Mouse (Mus musculus) lung, adult 2 months (tissue): Measurements from ENCODE around the gene Sppl2b. TPM values are rescaled to one million over a fixed set of nuclear protein-coding genes. Genes with fewer than 3 reads are reported as not detected.

ENCODE experiments used
- DNase-seq: peaks from one replicate; pipeline ENCODE4 v3.0.0; 2022
- H3K4me1 ChIP-seq: fragments of 200-500 bp; 2 replicates; pipeline ENCODE4 v1.6.1; 2011; ENCODE audit warnings: low read length; ENCODE audit not compliant: control insufficient read depth, insufficient read depth
- H3K4me3 ChIP-seq: fragments of 200-500 bp; replicated peaks from 2 replicates; pipeline ENCODE3; 2011; ENCODE audit warnings: low read depth, mild to moderate bottlenecking, control low read depth, low read length; ENCODE audit errors: extremely low read depth
- CTCF ChIP-seq: fragments of 200-500 bp; IDR thresholded peaks from 2 replicates; pipeline ENCODE4 v1.5.1; 2011; ENCODE audit warnings: mild to moderate bottlenecking, low read length, control low read depth; ENCODE audit not compliant: insufficient read depth
- POLR2A ChIP-seq: fragments of 200-500 bp; IDR thresholded peaks from 2 replicates; pipeline ENCODE4 v1.6.1; 2011; ENCODE audit warnings: low read depth, mild to moderate bottlenecking, control low read depth, low read length, borderline replicate concordance; ENCODE audit errors: extremely low read depth
- WGBS: fragments of 180-500 bp; shearing (Covaris S2); methylation state at CpG from one replicate; pipeline ENCODE4 v1.1.7; 2018; 5-methylcytosine and 5-hydroxymethylcytosine counted together
- polyA plus RNA-seq: library from polyadenylated mRNA; depleted of rRNA; stranded (reverse); fragments of >200 nt; gene quantifications from 2 replicates; pipeline ENCODE4 v1.2.3, GENCODE M21; 2012

The Sppl2b gene
- polyA plus RNA-seq, 1 experiment, result 93.9 TPM

DNA sequence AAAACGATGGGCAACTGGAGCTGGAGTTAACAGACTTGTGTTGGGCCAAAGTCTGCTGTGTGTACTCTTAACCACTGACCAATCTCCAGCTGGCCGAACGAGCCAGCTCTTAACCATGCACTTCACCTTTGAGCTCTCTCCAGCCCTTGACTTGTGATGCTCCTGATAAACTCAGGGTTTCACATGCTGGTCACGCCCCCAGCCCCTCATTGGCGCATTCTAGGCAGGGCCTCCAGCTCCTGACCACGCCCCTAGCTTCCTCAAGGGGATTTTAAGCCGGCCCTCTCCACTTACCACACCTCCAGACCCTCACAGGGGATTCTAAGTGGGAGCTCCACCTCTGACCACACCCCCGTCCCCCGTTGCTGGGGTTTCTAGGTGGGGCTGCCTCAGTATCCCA lies 23.9 kb upstream of the Sppl2b start:
- TF ChIP-seq POLR2A (no peak), CTCF (no peak)
- H3K4me3 ChIP-seq, result no peak overlapping the region
- peak; percentile 59 for DNase-seq
- WGBS, result 9% methylated on average over 9 of the region's 9 CpGs
- H3K4me1 ChIP-seq, result no peaks in the 10 kb centered on the region; the same call in 1 of the 2 replicates

DNA sequence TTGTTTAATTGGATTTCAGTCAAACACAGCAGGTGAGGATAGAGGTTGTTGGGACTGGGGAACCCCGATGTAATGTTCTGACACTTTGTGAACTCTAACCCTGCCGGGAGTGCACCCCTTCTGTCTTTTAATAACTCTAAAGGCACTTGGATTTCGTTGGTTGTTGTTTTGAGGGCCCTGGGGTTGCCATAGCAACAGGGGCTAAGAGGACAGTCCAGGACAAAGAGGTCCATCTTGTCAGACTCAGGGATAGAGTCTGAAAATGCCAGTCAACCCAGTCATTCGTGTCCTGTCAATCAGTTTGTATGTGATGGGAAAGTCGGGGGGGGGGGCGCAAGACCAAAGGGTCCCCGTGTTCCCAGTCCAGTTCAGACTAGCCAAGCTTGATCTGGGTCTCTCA lies 22.3 kb upstream of the Sppl2b start:
- 68% methylated on average over 7 of the region's 7 CpGs for WGBS
- no peak overlapping the region for H3K4me3 ChIP-seq
- H3K4me1 ChIP-seq, result no peaks in the 10 kb centered on the region; the same call in 1 of the 2 replicates
- TF ChIP-seq CTCF, result no peak
- TF ChIP-seq POLR2A, result no peak
- DNase-seq, result no peak

DNA sequence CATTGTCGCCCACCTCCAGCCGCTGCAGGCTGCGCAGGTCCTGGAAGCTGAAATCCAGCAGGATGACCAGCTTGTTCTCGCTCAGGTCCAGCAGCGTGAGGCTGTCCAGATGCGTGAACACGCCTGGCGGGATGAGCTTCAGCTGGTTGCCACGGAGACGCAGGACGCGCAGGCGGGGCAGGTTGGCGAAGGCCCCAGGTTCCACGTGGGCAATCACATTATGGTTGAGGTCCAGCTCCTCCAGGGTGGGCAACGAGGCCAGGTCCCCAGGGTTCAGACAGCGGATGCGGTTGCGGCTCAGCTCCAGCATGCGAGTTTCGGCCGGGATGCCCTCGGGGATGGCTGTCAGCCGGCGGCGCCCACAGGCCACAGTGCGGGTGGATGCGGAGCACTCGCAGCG lies 19.5 kb upstream of the Sppl2b start:
- no peak for TF ChIP-seq POLR2A
- no peak for TF ChIP-seq CTCF
- 57% methylated on average over 30 of the region's 30 CpGs for WGBS
- DNase-seq, result no peak
- Histone ChIP-seq H3K4me3 (no peak overlapping the region), H3K4me1 (no peaks in the 10 kb centered on the region; the same call in 1 of the 2 replicates)

DNA sequence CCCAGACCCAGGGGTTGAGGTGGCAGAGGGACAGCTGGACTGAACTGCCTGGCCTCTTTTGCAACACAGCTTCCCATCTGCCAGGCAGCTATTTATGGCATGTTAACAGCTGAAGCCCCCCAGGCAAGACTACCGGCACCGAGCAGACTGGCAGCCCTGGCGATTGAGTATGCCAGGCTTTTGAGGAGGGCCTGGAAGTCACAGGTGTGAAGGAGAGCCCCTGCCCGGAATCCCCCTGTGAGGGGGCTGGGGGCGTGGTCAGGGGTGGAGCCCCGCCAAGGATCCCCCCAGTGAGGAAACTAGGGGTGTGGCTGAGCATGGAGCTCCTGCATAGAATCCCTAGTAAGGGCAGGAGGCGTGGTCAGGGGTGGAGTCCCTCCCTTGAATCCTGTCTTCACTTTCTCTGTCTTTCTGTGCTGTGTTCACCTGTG lies 18.1 kb upstream of the Sppl2b start:
- no peak for DNase-seq
- 39% methylated on average over 7 of the region's 7 CpGs for WGBS
- TF ChIP-seq POLR2A, result no peak
- no peak for TF ChIP-seq CTCF
- Histone ChIP-seq H3K4me1 (no peaks in the 10 kb centered on the region), H3K4me3 (no peak overlapping the region)

DNA sequence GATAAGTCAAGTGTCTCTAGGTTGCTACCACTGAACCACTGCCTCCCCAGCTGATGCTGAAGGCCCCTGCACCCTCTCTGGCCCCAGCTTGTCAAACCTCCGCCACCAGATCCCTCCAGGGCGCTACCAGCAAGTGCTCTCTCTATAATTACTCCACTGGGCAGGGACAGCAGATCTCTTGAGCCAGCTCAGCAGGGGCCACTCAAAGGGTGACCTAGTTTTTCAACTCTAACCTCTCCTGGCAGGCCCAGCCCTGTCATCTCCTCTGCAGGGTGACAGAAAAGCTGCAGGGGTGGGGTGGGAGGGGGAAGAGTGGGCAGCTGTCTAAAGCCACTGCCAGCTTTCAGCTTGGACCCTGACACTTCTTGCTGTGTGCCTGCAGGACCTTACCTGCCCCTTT lies 17.2 kb upstream of the Sppl2b start:
- TF ChIP-seq CTCF, result no peak
- TF ChIP-seq POLR2A, result no peak
- no peak for DNase-seq
- Histone ChIP-seq H3K4me1 (no peaks in the 10 kb centered on the region), H3K4me3 (no peak overlapping the region)
- 16% methylated on average over 2 of the region's 2 CpGs for WGBS

DNA sequence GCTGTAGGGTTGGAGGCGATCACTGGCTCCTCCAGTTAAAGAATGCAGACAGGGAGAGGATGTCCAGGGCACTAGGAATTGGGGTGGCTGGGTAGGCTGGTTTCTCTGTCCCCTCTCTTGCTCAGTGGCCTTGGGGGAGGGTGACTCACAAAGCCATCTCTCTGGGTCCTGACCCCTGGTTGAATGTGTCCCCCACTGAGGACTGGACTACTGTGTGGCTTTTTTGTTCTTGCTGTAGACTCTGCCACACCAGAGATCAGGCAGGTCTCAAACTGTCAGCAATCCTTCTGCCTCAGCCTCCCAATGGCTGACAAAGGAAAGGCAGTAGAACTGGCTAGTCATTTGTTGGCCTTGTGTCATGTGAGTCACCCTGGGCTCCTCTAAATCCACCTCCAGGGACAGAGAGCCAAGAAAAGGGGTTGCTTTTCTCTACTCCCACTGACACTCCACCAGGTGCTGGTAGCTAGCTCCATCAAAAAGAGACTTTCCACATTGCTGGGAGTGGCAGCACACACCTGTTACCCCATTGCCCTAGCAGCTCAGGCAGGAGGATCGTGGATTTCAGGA lies 16.6 kb upstream of the Sppl2b start:
- Histone ChIP-seq H3K4me3 (no peak overlapping the region), H3K4me1 (no peaks in the 10 kb centered on the region)
- 48% methylated on average over 2 of the region's 2 CpGs for WGBS
- TF ChIP-seq POLR2A (no peak), CTCF (no peak)
- no peak for DNase-seq

DNA sequence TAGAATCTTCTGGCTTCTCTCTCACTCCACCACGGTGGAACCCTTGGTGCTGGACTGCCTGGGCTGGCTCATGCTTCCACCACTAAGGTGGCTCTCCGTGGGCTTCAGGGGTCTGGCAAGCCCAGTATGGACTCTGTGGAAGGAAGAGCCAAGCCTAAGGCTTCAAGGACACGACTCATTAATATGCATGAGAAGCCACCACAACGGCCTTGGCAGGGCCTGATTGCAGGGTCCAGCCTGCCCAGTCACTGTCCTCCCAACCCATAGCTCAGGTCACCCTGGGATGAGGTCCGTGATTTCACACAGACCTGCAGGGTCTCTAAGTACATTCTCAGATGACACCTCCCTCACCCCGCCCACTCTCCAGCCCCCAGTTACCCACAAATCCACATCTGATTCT lies 15.2 kb upstream of the Sppl2b start:
- WGBS, result 52% methylated on average over 6 of the region's 6 CpGs
- TF ChIP-seq POLR2A, result no peak
- no peak for TF ChIP-seq CTCF
- H3K4me3 ChIP-seq, result no peak overlapping the region
- no peak for DNase-seq
- H3K4me1 ChIP-seq, result no peaks in the 10 kb centered on the region

DNA sequence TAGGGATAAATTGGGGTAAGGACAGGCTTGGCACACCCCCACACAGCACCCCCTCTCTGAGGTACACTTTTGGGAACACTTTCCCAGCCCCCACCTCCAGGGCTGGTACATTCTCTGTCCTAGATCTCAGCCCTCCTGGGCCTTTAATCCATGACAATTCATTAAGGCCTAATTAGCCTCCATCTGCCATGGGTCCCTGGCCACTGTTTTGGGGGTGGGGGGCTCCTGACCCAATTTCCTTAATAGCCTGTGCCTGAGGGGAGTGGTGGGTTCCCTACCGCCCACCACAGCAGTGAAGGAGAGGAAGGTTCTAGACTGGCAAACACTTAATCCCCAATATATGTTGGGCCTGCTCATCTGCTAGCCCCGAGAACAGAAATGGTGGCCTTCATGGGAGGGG lies 13.4 kb upstream of the Sppl2b start:
- Histone ChIP-seq H3K4me3 (no peak overlapping the region), H3K4me1 (no peaks in the 10 kb centered on the region)
- DNase-seq, result no peak
- TF ChIP-seq CTCF (no peak), POLR2A (no peak)
- 78% methylated on average over 2 of the region's 2 CpGs for WGBS

DNA sequence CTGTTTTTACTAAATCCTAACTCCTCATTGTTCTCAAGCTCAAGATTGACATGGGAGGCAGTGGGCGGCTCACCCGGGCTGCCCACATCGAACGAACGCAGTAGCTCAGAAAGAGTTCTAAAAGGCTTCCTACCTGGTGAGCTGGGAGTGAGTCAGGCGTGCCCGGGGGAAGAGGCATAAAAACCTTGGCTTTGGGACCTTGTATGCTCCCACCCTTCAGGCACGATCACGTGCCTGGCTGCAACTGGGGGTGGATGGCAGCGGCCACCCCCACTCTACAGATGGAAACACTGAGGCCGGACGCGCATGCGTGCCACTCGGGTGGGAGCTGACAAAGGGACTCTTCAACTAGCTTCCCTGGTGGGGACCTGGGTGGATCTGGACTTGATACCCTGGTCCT lies 12.7 kb upstream of the Sppl2b start:
- no peak for DNase-seq
- no peak for TF ChIP-seq POLR2A
- no peak for TF ChIP-seq CTCF
- Histone ChIP-seq H3K4me3 (no peak overlapping the region), H3K4me1 (no peaks in the 10 kb centered on the region)
- WGBS, result 81% methylated on average over 15 of the region's 15 CpGs

DNA sequence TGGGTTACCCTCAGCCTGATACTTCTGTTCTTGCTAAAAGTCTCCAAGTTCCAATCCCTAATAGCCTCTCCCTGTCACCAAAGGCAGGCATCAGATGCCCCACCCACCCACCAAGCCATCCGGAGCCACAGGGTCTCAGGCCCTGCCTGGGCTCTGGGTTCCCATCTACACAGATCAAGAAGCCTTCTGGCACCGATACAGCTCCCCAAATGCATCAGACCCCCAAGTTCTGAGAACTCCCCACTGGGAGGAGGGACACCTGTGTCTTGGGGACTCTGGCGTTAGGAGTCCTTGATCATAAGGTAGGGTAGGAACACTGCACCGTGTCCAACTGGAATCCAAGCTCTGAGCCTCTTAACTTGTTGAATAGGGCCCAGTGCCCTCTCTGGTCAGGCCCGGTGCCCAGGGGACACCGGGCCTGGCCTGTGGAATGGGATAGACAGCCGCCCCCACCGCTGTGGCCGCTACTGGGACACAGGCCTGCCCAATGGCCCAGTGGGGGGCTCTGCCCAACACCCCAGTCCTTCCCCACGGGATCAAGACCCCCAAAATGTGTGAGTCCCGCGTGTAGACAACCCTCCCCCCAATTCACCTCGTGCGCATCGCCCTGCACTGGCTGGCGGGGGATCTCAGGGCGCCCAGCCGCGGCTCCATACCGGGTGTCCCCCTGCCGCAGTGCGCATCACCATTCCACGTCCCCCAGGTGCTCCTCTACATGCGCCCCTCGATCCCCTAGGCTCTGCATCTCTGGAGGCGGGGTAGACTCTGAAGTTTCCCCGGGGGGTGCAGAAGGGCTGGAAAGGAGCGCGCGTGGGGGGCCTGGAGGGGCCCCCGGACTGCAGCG lies 11.8 kb upstream of the Sppl2b start:
- Histone ChIP-seq H3K4me1 (no peaks in the 10 kb centered on the region), H3K4me3 (no peak overlapping the region)
- 10% methylated on average over 32 of the region's 32 CpGs for WGBS
- no peak for DNase-seq
- TF ChIP-seq CTCF, result no peak
- no peak for TF ChIP-seq POLR2A
